Mouse (Mus musculus) thymus, adult 2 months (tissue): ENCODE results near the gene Dlst. TPM values are rescaled to one million over a fixed set of nuclear protein-coding genes. Genes with fewer than 3 reads are reported as not detected.

Source experiments
- DNase-seq: peaks from one replicate; pipeline ENCODE4 v3.0.0; 2021
- H3K27ac ChIP-seq: fragments of 200-500 bp; 2 replicates; pipeline ENCODE4 v1.5.1; 2012; ENCODE audit warnings: low read length, control low read depth; ENCODE audit not compliant: control insufficient read depth, insufficient read depth
- H3K27me3 ChIP-seq: fragments of 200-500 bp; 2 replicates; pipeline ENCODE4 v1.6.1; 2012; ENCODE audit warnings: mild to moderate bottlenecking, low read length, moderate library complexity, mixed read lengths; ENCODE audit not compliant: control insufficient read depth, insufficient read depth
- H3K36me3 ChIP-seq: fragments of 200-500 bp; 2 replicates; pipeline ENCODE4 v1.6.1; 2012; ENCODE audit warnings: mild to moderate bottlenecking, low read length, moderate library complexity; ENCODE audit not compliant: control insufficient read depth, insufficient read depth
- H3K4me1 ChIP-seq: fragments of 200-500 bp; replicated peaks from 2 replicates; pipeline ENCODE4 v1.6.1; 2012; ENCODE audit warnings: low read length; ENCODE audit not compliant: control insufficient read depth, insufficient read depth
- H3K4me3 ChIP-seq: fragments of 200-500 bp; 2 replicates; pipeline ENCODE4 v1.5.1; 2012; ENCODE audit warnings: mild to moderate bottlenecking, low read length, control low read depth, moderate library complexity; ENCODE audit not compliant: control insufficient read depth, insufficient read depth
- CTCF ChIP-seq: fragments of 200-500 bp; IDR thresholded peaks from 2 replicates; pipeline ENCODE4 v1.5.1; 2012; ENCODE audit warnings: mild to moderate bottlenecking, control low read depth, low read length, moderate library complexity, borderline replicate concordance; ENCODE audit not compliant: control insufficient read depth, poor library complexity, insufficient read depth; ENCODE audit errors: extremely low read depth
- POLR2A ChIP-seq: fragments of 200-500 bp; IDR thresholded peaks from 2 replicates; pipeline ENCODE4 v1.6.1; 2012; ENCODE audit warnings: mild to moderate bottlenecking, low read length, control low read depth, moderate library complexity; ENCODE audit not compliant: control insufficient read depth, poor library complexity, insufficient read depth; ENCODE audit errors: extremely low read depth
- WGBS: fragments of 180-500 bp; shearing (Covaris S2); methylation state at CpG from one replicate; pipeline ENCODE4 v1.1.7; 2018; 5-methylcytosine and 5-hydroxymethylcytosine counted together
- polyA plus RNA-seq: library from polyadenylated mRNA; depleted of rRNA; stranded (reverse); fragments of >200 nt; gene quantifications from 2 replicates; pipeline ENCODE4 v1.2.3, GENCODE M21; 2012

Dlst gene
- polyA plus RNA-seq, 1 experiment: 135 TPM

DNA sequence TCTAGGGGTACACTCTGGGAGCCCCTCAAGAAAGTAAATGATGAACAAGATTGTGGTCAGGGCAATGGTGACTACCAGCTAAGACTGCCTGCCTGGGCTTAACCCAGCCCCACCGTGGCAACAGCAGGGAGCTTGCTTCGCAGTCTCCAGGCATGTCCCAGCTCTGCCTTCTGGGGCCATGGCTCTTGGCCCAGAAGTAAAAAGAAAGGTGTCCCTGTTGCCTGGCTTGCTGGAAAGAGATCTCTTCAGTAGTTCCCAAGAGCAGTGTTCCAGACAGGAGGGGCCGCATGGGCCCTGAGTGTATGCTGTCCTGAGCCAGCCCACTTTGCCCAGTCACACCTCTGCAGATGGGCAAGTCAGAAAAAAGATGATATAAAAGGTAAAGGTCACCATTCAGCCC, 59.2 kb downstream of the Dlst start:
- no peak overlapping the region for H3K27ac ChIP-seq
- H3K27me3 ChIP-seq: no peaks in the 10 kb centered on the region
- no peaks in the 10 kb centered on the region for H3K36me3 ChIP-seq
- no peak for DNase-seq
- no peak overlapping the region for H3K4me3 ChIP-seq
- WGBS: 83% methylated on average over 3 of the region's 3 CpGs
- TF ChIP-seq CTCF (no peak), POLR2A (no peak)
- H3K4me1 ChIP-seq: peaks cover 3% of the 10 kb centered on the region; the same call in 1 of the 2 replicates

DNA sequence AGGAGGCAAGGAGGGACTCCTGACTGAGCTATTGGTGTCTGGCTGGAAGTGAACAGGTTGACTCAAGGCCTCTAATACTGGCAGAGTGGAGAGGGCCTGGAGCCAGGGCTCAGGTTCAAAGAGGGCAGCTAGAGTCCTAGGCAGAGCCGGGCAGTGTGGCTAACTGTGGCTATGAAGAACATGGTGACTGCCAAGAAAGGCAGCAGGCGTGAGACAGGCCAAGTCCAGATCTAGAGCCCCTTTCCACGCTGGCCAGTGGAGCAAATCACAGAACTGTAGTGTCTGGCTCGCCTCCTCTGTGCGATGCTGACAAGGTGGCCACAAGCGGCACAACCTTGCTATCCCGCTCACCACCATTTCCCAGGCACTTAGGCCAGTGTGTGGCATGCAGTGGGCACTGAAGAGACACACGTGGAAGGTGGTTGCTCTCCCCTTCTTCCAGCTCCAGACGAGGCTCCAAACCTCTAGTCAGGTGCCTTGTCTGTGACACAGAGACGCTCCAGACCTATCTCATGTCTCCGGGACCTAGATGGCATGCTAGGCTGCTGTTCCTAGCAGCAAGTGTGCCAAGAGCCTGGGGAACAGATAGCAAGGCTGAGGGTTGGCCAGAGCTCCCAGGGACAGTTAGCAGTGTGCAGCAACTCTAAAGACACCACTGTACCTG, 59.8 kb downstream of the Dlst start:
- H3K4me1 ChIP-seq: peaks cover 3% of the 10 kb centered on the region; the same call in 1 of the 2 replicates
- TF ChIP-seq POLR2A (no peak), CTCF (no peak)
- H3K27me3 ChIP-seq: no peaks in the 10 kb centered on the region
- H3K27ac ChIP-seq: no peak overlapping the region
- H3K4me3 ChIP-seq: no peak overlapping the region
- no peak for DNase-seq
- no peaks in the 10 kb centered on the region for H3K36me3 ChIP-seq
- WGBS: 94% methylated on average over 11 of the region's 11 CpGs

DNA sequence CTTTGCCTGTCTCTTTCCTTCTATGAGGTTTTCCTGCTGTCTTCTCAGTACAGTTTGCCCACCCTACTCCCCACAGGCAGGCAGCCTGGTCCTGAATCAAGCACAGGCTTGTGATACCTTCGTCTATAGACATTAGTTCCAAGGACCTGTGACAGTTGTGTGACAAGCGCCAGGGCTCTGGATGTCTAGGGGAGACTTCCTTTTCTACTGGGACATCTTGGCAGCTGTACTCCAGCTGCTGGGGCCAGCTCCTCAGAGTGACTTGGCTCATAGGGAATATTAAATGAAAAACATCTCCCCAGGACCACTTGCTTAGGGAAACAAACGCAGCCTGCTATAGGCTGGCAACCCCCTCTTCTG, 60.3 kb downstream of the Dlst start:
- H3K27ac ChIP-seq: no peak overlapping the region
- 89% methylated on average over 3 of the region's 3 CpGs for WGBS
- TF ChIP-seq POLR2A (no peak), CTCF (no peak)
- no peaks in the 10 kb centered on the region for H3K36me3 ChIP-seq
- H3K4me3 ChIP-seq: no peak overlapping the region
- H3K27me3 ChIP-seq: no peaks in the 10 kb centered on the region
- H3K4me1 ChIP-seq: peaks cover 3% of the 10 kb centered on the region; the same call in 1 of the 2 replicates
- DNase-seq: no peak

DNA sequence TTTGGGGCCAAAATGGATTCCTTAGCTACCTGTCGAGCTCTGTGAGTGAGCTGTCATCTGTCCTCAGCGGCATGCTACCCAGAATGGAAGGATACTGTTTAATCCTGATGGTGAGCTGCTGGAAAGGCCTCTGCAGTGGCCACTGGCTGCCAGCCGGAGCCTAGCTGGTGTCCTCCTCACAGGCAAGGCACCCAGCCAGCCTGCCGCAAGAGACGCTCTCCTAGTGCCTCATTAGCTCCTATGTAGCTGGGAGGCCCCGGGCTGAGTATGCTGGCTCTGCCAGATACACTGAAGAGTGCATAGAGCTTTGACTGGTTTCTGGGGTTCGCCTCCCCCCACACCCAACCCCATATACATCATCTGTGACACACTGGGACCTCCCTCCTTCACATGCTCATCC, 63.4 kb downstream of the Dlst start:
- Histone ChIP-seq H3K4me3 (no peak overlapping the region), H3K27ac (no peak overlapping the region), H3K4me1 (peaks cover 18% of the 10 kb centered on the region), H3K27me3 (no peaks in the 10 kb centered on the region), H3K36me3 (no peaks in the 10 kb centered on the region)
- no peak for TF ChIP-seq CTCF
- TF ChIP-seq POLR2A: no peak
- no peak for DNase-seq
- WGBS: 92% methylated on average over 7 of the region's 7 CpGs

DNA sequence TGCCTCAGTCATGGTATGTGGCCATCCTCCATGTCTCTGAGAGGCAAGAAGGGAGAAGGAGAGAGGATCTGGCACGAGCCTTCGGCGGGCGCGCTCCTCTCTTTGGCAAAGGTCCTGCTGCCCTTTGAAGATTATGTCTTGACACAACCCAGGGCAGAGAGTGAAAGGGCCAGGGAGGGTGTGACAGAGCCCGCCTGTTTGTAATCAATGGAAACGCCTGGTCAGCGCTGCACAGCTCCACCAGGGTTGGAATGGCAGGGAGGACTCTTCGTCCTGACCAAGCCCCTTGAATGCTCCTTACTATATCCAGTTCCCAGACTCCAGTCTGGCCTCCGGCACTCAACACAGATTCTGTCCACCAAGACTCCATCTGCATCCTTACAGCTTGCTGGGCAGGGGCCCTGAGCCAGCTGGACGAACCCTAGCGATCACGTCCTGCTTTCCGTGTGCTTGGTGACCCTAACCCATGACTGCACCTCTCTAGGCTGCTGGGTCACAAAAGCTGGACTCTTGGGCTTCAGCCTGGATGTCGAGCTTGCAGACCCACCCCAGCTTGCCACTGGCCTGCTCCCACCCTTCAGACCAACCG, 64.5 kb downstream of the Dlst start:
- WGBS: 96% methylated on average over 16 of the region's 16 CpGs
- TF ChIP-seq CTCF: no peak
- no peak for TF ChIP-seq POLR2A
- Histone ChIP-seq H3K36me3 (no peaks in the 10 kb centered on the region), H3K27ac (no peak overlapping the region), H3K27me3 (no peaks in the 10 kb centered on the region), H3K4me3 (no peak overlapping the region), H3K4me1 (peaks cover 14% of the 10 kb centered on the region)
- DNase-seq: no peak

DNA sequence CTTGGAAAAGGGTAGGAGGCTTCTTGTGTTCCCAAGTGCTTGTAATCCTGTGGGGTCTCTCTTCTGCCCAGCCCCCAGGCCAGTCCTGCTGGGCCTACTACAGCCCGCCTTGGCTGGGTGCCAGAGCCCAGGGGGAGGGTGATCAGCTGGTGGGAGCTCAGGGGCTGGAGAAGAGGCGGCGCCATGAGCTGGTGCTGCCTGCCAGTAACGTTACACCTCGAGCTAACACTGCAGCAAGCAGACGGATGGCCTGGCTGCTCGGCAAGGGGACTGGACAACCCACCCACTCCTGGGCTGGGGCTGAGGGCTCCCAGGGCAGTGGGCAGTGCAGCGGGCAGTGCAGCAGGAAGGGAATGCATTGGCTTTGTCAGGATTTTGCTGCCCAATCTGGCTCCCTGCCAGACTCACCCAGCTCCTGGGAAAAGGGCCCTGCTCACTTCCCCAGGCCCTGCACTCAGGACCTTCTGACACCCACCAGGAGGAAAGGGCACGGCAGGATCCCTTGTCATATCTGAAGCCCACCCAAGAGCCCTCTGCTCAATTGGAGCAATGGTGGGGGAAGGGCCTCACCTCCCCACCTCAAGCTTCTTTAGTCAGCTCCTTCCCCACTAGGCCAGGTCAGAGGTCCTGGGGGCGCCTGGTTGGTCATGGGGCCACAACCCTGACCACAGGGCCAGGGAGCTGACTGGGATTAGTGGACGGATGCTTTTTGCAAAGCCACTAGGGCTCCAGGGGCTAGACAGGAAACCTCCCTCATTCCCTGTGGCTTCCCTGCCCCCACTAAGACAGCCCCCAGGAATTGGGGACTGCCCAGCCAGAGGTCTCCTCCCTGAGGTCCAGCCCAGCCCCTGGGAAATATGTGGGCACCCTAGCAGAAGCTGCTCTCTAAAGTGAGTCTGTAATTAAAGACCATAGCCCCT, 65.6 kb downstream of the Dlst start:
- H3K27me3 ChIP-seq: no peaks in the 10 kb centered on the region
- no peak for TF ChIP-seq POLR2A
- no peak for TF ChIP-seq CTCF
- no peak for DNase-seq
- H3K4me1 ChIP-seq: peaks cover 18% of the 10 kb centered on the region
- H3K27ac ChIP-seq: no peak overlapping the region
- H3K4me3 ChIP-seq: no peak overlapping the region
- no peaks in the 10 kb centered on the region for H3K36me3 ChIP-seq
- WGBS: 89% methylated on average over 11 of the region's 11 CpGs
